Mouse (Mus musculus): ENCODE results near the gene Sept11. TPM values are rescaled to one million over a fixed set of nuclear protein-coding genes. Genes with fewer than 3 reads are reported as not detected.

Sept11 gene
- polyA plus RNA-seq, 1 experiment from 2014 or later = 156 TPM

DNA sequence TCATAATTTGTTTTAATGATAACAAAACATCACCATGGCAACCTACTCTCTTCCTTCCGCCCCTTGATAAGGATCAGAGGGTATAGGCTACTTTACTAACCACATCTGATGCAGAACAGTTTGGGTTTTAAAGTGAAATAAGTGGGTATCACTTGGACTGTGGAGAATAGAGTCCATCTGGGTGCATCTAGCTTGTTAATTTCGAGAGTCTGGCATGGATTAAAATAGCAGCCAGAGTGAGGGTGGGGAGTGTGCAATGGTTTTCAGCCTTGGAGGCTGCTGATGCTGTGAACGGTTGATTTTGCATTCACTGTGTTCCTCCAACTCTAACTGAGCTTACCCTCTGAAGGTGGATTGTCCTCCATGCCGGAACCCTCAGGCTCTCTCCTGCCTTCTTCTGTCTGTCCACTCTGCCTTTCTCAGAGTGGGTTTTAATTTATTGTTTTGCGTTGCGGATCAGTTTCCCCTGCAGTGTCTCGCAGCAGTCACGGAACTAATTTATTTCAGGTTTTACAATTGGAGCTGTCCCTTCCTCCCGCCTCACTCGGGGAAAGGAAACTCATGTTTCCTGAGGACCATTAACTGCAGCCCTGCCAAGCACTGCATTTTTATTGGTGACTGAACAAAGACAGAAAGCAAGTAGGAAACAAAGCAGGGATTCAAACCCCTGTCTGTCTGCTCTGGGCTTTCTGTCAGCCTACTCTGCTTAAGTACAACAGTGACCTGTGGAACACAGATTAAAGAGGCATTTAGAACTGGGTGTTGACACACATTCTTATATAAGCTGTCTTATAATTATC is 40.4 kb downstream of the Sept11 start:
- Histone ChIP-seq H3K27ac (replicated peaks) (peak overlapping the region; percentile 68), H3K4me1 (replicated peaks) (peaks cover 85% of the 10 kb centered on the region), H3K9ac (no peak overlapping the region), H3K36me3 (no peaks in the 10 kb centered on the region), H3K9me3 (no peaks in the 10 kb centered on the region), H3K4me3 (0 out of 2 replicates have a peak overlapping the region, but pooled peaks have one; percentile 3), H3K27me3 (no peaks in the 10 kb centered on the region), H3K4me2 (peak overlapping the region; percentile 43)
- peak; percentile 60 for ATAC-seq (ENCODE audit: low read depth)
- WGBS = 5% methylated on average over 10 of the region's 10 CpGs

DNA sequence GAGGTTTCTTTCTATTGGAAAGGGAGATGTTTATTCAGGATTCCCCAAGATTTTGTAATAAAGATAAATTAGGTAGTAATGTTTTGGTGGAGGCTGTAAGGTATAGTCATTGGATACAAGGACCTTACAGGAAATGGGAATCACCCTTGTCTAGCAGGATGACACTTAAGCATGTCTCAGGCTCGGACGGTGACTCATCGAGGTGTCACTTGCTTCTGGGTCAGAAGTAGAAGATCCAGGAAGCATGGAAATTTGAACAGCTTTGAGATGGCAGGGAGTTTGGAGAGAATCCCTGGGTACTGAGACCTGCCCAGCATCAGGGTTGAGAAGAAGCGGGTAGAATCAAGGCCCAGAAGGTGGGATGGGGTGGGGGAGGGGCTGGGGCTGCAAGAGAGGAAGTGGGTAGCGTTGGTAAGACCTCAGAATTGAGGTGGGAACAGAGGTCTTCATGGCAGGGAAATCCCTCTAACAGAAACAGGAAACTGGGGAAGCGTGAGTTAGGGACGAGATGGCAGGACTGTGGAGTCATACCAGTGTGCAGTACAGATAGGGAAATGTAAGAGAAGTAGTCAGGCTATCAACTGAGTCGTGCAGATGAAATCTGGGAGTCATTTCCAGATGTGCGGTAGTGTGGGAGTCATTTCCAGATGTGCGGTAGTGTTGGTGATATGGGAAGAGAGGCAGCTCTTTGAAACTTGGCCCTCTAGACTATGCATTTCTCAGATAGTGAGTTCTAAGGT is 42.3 kb downstream of the Sept11 start:
- H3K36me3 ChIP-seq = peaks cover 12% of the 10 kb centered on the region
- no peak for ATAC-seq (ENCODE audit: low read depth)
- H3K4me3 ChIP-seq = no peak overlapping the region
- no peak overlapping the region for H3K9ac ChIP-seq
- no peak overlapping the region for H3K4me2 ChIP-seq
- H3K27ac ChIP-seq (replicated peaks) = no peak overlapping the region
- WGBS = 86% methylated on average over 10 of the region's 10 CpGs
- no peaks in the 10 kb centered on the region for H3K27me3 ChIP-seq
- no peaks in the 10 kb centered on the region for H3K9me3 ChIP-seq
- H3K4me1 ChIP-seq (replicated peaks) = peaks cover 66% of the 10 kb centered on the region

DNA sequence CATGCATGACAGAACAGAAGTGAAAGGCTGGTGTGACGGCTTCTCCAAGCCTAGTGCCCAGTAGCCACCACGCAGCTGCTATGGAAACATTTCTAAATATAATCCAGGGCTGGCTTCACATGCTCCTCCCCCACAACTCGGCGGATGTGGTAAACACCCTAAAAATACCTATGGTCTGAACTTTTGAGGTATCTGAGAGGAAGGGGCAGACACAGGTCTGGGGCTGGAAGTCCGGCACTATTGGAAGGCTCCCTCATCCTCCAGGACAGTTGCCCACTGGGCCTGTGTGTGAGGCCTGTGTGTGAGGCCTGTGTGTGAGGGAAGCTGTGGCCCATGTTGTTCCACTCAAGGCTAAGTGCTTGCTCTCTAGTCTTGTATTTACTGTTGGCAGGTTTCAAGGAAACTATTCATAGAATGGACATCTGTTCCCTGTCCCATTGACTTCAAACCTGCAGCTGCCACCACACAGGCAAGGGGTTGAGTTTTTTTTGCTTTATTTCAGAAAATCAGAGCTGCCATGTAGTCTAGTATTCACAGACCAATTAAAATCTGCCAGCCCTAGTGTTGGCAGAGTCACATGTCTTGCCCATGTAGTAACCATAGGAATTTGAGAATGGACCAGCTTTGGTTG is 43.8 kb downstream of the Sept11 start:
- ATAC-seq (ENCODE audit: low read depth) = no peak
- no peak overlapping the region for H3K4me2 ChIP-seq
- peaks cover 28% of the 10 kb centered on the region for H3K36me3 ChIP-seq
- peak overlapping the region; percentile 42; the same call in 1 of the 2 replicates for H3K27ac ChIP-seq (replicated peaks)
- H3K4me3 ChIP-seq = no peak overlapping the region
- H3K9me3 ChIP-seq = no peaks in the 10 kb centered on the region
- 81% methylated on average over 5 of the region's 5 CpGs for WGBS
- peaks cover 51% of the 10 kb centered on the region for H3K4me1 ChIP-seq (replicated peaks)
- no peaks in the 10 kb centered on the region for H3K27me3 ChIP-seq
- H3K9ac ChIP-seq = no peak overlapping the region

DNA sequence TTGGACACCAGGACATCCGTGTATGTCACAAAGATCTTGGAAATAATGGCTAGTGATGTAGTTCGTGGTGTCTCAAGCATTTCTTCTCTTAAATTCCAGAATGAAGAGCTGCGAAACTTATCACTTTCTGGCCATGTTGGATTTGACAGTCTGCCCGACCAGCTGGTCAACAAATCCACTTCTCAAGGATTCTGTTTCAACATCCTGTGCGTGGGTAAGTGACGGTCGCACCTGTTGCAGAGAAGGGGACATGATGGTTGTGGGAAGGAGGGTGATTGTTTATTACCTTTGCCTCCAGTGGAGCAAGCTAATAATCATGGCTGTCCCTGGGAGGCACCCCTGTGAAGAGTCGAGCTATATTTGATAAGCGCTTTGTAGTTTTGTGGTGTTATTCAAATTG is 46.1 kb downstream of the Sept11 start:
- Histone ChIP-seq H3K4me2 (no peak overlapping the region), H3K27me3 (no peaks in the 10 kb centered on the region), H3K27ac (replicated peaks) (no peak overlapping the region), H3K4me1 (replicated peaks) (peaks cover 35% of the 10 kb centered on the region), H3K4me3 (no peak overlapping the region), H3K9me3 (no peaks in the 10 kb centered on the region), H3K36me3 (peaks cover 38% of the 10 kb centered on the region), H3K9ac (no peak overlapping the region)
- WGBS = 95% methylated on average over 9 of the region's 9 CpGs
- no peak for ATAC-seq (ENCODE audit: low read depth)

DNA sequence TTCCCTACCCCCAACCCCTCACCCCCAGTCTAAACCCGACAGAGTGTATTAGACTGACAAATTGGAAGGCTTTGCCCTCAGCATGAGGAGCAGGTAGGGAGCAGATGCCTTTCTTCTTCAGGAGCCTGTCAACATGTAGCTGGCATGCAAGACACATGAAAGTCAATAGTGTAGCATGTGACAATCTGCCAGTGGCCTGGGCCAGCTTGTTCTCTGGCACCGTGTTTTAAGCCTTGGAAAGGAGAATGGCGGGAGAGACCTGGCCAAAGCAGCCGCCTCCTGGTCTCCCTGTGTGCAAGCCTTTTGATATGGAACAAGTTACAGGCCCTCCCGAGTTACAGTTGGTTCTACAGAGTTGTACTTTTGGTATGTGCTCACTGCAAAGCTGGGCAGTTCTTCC is 47.5 kb downstream of the Sept11 start:
- no peaks in the 10 kb centered on the region for H3K27me3 ChIP-seq
- WGBS = 92% methylated on average over 5 of the region's 5 CpGs
- no peak overlapping the region for H3K27ac ChIP-seq (replicated peaks)
- no peak overlapping the region for H3K4me3 ChIP-seq
- no peaks in the 10 kb centered on the region for H3K9me3 ChIP-seq
- peaks cover 38% of the 10 kb centered on the region for H3K36me3 ChIP-seq
- no peak overlapping the region for H3K4me2 ChIP-seq
- peaks cover 34% of the 10 kb centered on the region for H3K4me1 ChIP-seq (replicated peaks)
- H3K9ac ChIP-seq = no peak overlapping the region
- ATAC-seq (ENCODE audit: low read depth) = no peak

DNA sequence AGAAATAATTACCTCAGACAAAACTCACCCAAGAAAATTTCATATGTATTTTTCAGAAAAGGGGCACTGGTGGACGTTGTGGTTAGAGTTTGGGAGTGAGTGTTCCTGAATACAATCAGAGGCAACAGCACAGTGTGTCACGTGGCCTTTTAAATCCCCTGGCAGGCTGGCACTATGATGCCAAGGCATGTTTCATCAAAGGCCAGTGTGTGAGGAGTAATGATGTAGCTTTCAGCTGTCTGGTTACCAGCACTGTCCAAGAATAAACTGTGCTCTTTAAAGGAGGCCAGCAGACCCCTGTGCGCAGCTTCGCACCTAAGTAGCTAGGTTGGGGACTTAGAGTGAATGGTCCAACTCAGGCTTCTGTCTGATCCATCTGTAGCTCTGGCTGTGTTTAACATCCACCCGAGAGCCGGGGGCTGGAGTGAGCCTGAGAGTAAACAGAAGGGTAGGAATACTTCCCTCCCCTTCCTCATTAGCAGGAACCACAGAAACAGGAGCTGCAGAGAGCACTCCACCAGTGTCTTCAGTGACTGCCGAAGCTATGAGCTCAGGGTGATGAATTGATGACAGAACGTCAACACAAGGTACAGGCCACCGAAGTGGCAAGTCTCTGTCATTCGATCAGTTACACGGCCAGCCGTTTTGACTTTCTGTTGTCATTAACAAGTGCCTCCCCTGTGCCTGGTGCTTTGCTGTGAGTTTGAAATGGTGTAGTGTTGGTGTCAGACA is 50.3 kb downstream of the Sept11 start:
- Histone ChIP-seq H3K4me2 (no peak overlapping the region), H3K27me3 (no peaks in the 10 kb centered on the region), H3K4me1 (replicated peaks) (peaks cover 33% of the 10 kb centered on the region), H3K9me3 (no peaks in the 10 kb centered on the region), H3K27ac (replicated peaks) (no peak overlapping the region), H3K4me3 (no peak overlapping the region), H3K9ac (no peak overlapping the region), H3K36me3 (peaks cover 41% of the 10 kb centered on the region)
- 70% methylated on average over 12 of the region's 12 CpGs for WGBS
- peak; percentile 32; the same call in 1 of the 2 replicates for ATAC-seq (ENCODE audit: low read depth)

DNA sequence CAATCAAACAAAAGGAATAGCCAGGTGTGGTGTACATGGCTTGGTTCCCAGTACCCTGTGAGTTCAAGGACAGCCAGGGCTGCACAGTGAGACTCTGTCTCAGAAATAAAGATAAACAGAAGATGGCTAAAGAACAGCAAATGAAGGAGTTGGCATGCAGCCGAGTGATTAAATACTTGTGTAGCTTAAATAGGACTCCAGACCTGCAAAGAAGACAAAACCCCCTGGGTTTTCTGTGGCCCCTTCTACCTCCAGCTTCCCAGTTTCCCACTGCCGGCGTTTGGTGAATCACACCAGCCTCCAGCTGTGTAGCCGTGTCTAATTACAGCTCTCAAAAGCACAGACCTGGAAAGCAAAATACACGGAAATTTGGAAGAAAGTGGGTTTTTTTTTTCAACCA is 51.6 kb downstream of the Sept11 start:
- 25% methylated on average over 5 of the region's 5 CpGs for WGBS
- 0 out of 2 replicates have a peak overlapping the region, but pooled peaks have one; percentile 20 for H3K27ac ChIP-seq (replicated peaks)
- H3K4me1 ChIP-seq (replicated peaks) = peaks cover 34% of the 10 kb centered on the region
- H3K4me3 ChIP-seq = no peak overlapping the region
- ATAC-seq (ENCODE audit: low read depth) = no peak
- no peak overlapping the region for H3K4me2 ChIP-seq
- no peaks in the 10 kb centered on the region for H3K27me3 ChIP-seq
- H3K36me3 ChIP-seq = peaks cover 42% of the 10 kb centered on the region
- H3K9ac ChIP-seq = no peak overlapping the region
- H3K9me3 ChIP-seq = no peaks in the 10 kb centered on the region

DNA sequence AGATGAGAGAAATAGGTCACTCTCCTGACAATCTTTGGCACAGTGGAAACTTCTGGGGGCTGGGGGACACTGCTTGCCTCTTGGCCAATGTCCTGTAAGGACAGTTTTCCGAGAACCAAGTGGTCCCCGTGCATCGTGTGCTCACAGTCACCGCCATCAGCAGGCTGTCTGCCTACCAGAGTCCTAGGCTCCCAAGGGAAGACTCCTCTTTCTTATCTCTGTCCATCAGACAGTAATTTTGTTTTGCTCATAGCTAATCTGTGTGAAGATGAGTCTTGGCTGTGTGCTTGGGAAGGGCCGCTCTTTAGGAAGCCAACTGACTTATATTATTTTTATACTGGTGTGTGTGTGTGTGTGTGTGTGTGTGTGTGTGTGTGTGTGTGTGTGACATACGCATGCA is 52.3 kb downstream of the Sept11 start:
- Histone ChIP-seq H3K4me2 (no peak overlapping the region), H3K36me3 (peaks cover 40% of the 10 kb centered on the region), H3K9me3 (no peaks in the 10 kb centered on the region), H3K4me1 (replicated peaks) (peaks cover 40% of the 10 kb centered on the region), H3K27ac (replicated peaks) (no peak overlapping the region), H3K4me3 (no peak overlapping the region), H3K27me3 (no peaks in the 10 kb centered on the region), H3K9ac (no peak overlapping the region)
- ATAC-seq (ENCODE audit: low read depth) = no peak; the same call in 1 of the 2 replicates
- WGBS = 66% methylated on average over 6 of the region's 6 CpGs

DNA sequence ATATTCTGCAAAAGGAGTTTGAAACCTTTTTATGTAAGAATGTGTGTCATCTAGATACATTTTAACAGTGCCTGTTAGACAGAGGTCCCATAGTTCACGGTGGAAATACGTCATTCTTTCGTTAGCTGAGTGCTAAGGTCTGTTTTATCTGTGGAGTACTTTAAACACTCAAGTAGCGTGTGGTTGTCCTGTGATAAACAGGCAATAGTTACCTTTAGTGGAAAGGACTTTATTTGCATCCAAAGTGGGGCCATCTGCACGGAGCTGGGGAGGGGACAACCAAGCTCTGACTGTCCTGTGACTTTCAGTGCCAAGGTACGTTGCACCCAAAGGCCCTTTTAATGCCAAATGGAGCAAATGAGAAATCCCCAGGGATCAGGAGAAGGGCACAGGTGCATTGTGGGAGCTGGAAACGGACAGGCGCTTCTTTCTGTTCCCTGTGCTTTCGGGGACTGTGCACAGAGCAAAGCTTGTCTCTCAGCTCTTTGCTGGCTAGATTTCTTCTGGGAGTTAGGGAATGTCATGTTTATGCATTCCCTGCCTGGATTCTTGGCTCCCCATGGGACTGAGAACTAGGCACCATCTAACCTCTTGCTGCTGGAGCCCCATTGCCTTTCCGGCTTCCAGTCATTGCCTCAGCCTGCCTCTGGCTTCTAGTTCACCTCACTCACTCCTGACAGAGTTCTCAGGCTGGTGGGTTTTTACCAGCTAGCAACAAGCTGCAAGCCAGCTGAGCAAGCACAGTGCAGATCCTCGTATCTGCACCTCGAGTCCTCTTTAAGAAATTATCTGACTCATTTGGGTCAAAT is 56.9 kb downstream of the Sept11 start:
- Histone ChIP-seq H3K27me3 (no peaks in the 10 kb centered on the region), H3K9ac (no peak overlapping the region), H3K4me2 (no peak overlapping the region), H3K36me3 (peaks cover 15% of the 10 kb centered on the region), H3K27ac (replicated peaks) (no peak overlapping the region), H3K4me3 (no peak overlapping the region), H3K9me3 (no peaks in the 10 kb centered on the region), H3K4me1 (replicated peaks) (peaks cover 44% of the 10 kb centered on the region)
- ATAC-seq (ENCODE audit: low read depth) = no peak
- 80% methylated on average over 12 of the region's 12 CpGs for WGBS

DNA sequence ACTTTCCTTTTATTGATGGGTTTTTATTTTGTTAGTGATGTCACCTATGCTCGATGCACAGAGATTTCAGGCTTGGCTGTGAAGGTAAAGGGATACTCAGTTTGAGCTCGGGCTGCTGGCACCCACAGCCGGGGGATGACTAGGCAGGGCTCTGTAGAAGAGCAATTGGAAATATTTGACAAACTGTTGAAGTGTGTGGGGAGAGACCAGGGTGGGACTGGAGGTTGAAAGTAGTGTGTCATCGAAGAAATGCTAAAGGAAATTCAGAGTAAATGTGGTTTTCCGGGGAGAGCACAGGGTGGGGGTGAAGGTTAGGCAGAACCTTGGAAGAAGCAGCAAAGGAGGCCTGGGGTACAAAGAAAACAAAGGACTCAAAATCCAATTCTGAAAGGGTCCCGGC is 58.7 kb downstream of the Sept11 start:
- Histone ChIP-seq H3K9me3 (no peaks in the 10 kb centered on the region), H3K9ac (no peak overlapping the region), H3K4me3 (no peak overlapping the region), H3K4me2 (no peak overlapping the region), H3K4me1 (replicated peaks) (peaks cover 27% of the 10 kb centered on the region), H3K27ac (replicated peaks) (no peak overlapping the region), H3K36me3 (peaks cover 30% of the 10 kb centered on the region), H3K27me3 (no peaks in the 10 kb centered on the region)
- ATAC-seq (ENCODE audit: low read depth) = no peak
- 76% methylated on average over 6 of the region's 6 CpGs for WGBS

DNA sequence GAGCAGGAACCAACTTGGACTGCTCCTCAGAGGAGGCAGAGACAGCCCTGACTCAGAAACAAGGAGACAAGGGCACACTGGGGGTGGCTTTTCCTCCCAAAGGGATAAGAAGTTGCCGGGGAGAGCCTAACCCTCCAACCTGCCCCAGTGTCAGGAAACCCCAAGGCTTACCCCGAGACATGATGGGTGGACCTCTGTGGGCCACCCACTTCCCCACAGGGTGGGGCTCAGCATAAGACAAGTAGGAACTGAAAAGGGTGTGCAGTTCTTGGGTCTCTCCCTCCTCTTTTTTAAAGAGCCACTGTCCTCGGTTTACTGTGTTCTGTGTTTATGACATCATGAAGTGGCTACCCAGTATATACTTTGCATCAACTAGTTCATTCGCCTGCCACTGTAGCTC is 59.2 kb downstream of the Sept11 start:
- Histone ChIP-seq H3K4me1 (replicated peaks) (peaks cover 25% of the 10 kb centered on the region), H3K36me3 (peaks cover 35% of the 10 kb centered on the region), H3K9ac (no peak overlapping the region), H3K9me3 (no peaks in the 10 kb centered on the region), H3K4me2 (no peak overlapping the region), H3K27me3 (no peaks in the 10 kb centered on the region), H3K4me3 (no peak overlapping the region), H3K27ac (replicated peaks) (no peak overlapping the region)
- 81% methylated on average over 4 of the region's 4 CpGs for WGBS
- ATAC-seq (ENCODE audit: low read depth) = no peak

All from neural tube, embryonic 13.5 days (tissue).